Mouse (Mus musculus) left cerebral cortex, postnatal 4 days (tissue): ENCODE measurements around the gene Fbf1. TPM values are rescaled to one million over a fixed set of nuclear protein-coding genes. Genes with fewer than 3 reads are reported as not detected.
"Not testable (repeated sequence)": the region's sequence is repeated elsewhere in the genome, so short reads cannot be mapped to it uniquely, and the experiment has no call there.

Experiments used
- DNase-seq: peaks from one replicate; pipeline ENCODE4 v3.0.0-alpha.2; 2022
- intact Hi-C: fragments of 180-260 bp; cut with DNase I; formaldehyde crosslinking; loops from one replicate; pipeline ENCODE4 v1.15.1; 2025
- total RNA-seq, 2 experiments: library from RNA; stranded (reverse); gene quantifications; 2 replicates each; pipeline ENCODE4 v1.2.3; 2021

The Fbf1 gene
- total RNA-seq, 2 experiments from 2014 or later, result 126 to 130 TPM

DNA sequence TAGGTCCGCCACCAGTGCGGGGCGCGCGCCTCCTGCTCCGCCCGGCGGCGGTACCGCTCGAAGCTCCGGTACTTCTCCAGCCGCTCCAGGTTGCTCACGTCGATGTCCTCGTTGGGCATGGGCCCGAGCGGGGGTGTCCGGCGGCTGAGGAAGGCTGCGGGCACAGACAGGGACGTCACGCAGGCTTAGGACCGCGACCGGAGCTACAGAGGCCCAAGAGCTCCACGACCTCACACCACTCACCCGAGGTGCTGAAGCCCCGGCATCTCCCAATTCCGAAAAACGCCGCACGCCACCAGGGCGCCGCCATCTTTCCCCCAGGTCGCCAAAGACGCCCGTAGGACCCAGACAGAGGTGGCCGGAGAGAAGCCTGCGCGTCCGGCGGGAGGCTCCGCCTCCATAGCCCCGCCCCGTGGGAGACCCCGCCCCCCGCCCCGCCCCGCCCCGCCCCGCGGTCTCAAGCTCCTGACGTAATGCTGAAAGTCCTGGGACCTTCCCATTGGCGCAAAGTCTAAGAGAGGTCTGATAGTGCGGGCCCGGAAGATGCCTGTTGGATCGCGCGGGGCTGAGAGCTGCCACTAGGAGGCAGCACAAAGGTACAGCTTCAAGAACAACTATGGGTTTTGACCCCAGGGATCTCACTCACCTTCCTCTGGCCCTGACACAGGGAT lies 29.4 kb downstream of the Fbf1 start, which contains the start of gene Mrpl38:
TSS of gene Mrpl38 (minus strand) at position 401 of the 671 bp plus-strand sequence.
- DNase-seq, result peak; percentile 88
- intact Hi-C loops, result no loop called here

DNA sequence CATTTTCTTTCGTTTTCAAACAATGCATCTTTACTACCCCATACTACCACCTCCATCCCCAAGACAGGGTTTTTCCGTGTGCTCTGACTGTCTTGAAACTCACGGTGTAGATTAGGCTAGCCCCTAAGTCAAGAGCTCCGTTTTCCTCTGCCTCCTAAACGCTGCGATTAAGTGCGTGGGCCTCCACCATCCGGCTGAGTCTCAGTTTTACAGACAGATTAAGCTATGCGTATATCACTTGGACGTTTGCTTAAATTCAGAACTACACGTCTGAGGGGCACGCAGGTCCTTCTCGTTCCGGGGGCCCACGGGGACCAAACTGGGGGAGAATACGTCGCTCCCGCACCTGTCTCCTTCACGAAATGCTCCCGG lies 29.9 kb downstream of the Fbf1 start:
- no peak for DNase-seq
- intact Hi-C loops, result no loop called here

DNA sequence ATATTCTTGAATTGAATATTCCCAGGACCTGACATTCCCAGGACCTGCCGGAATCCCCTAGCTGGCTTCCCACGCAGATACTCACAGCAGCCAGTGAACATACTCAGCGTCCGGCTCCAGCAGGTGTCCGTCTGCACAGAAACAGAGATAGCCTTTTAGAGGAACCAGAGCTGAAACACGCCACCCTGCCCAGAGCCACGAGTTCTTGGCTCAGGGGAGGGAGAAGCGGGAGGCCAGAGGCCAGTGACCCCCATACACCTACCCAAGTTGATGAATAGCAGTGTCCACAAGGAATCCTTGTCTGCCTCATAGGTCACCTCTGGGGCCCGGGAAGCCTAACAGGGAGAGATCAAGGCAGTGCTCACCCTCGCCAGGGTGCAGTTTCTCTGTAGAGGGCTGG lies 33.8 kb downstream of the Fbf1 start:
- no peak for DNase-seq

DNA sequence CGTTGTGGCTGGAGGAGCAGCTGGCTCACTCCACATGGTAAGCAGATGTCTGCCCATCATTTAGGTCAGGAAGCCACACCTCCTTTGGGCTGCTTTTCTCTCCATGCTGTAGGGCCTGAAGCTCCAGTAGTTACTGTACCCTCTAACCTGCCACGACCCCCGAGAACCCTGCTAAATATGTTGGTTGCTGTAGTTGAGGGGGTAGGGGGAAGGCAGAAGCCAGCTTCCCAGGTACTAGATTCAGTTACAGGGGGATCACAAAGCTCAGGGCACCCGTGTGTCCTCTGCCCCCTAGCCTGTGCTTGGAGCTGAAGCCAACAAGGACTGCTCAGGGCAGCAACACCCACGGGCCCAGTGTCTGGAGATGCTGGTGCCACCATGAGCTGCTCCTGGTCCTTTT lies 34.5 kb downstream of the Fbf1 start:
- intact Hi-C loops, result loop anchor here (5.0 kb wide), 1 partner anchor 46 kb away; the partner anchor contains the start of gene Wbp2
- no peak for DNase-seq

More for the DNA sequence above, 33.8 kb downstream of the Fbf1 start:
- intact Hi-C loops, result loop anchor here (5.0 kb wide), 1 partner anchor 47 kb away; the partner anchor contains the start of gene Wbp2

DNA sequence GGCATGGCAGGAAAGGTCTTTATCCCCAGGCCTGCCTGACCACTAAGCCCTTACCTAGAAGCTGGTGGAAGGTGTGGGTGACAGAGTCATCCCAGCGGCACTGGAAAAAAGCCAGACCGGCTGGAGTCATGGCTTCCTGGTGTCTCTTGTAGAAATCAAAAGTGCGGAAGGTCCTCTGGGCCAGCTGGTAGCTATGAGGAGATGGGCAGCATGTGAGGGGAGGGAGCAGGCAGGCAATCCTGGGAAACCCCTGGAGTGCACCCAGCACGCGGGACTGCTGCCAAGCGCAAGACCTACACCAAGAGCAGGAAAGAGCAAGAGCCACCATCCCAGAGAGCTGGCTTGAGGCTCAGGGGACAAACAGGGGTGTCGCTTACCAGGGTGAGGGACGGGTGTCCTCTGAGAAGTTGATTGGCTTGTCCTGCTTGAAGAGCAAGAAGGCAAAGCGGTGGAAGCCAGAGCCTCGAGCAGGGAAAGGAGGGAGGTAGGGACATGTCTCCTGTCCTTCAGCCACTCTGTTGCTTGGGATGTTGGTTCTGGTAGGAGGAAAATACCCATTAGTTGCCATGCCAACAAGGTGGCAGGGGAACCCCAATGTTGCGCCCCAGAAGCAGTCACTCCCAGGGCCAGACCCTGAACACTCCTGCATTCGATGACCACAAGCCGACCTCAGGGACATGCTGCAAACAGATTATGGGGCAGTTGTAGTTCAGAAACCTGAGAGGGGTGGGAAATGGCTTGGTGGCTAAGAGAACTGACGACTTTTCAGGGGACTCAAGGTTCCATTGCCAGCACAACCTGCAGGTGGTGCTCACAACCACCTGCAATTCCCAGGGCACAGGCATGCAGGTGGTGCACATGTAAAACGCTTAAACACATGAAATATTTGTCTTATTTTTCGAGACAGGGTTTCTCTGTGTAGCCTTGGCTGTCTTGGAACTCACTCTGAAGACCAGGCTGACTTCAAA lies 35.3 kb downstream of the Fbf1 start:
- intact Hi-C loops, result loop anchor here (5.0 kb wide), 1 partner anchor 45 kb away; the partner anchor contains the start of gene Wbp2
- DNase-seq, result no peak

DNA sequence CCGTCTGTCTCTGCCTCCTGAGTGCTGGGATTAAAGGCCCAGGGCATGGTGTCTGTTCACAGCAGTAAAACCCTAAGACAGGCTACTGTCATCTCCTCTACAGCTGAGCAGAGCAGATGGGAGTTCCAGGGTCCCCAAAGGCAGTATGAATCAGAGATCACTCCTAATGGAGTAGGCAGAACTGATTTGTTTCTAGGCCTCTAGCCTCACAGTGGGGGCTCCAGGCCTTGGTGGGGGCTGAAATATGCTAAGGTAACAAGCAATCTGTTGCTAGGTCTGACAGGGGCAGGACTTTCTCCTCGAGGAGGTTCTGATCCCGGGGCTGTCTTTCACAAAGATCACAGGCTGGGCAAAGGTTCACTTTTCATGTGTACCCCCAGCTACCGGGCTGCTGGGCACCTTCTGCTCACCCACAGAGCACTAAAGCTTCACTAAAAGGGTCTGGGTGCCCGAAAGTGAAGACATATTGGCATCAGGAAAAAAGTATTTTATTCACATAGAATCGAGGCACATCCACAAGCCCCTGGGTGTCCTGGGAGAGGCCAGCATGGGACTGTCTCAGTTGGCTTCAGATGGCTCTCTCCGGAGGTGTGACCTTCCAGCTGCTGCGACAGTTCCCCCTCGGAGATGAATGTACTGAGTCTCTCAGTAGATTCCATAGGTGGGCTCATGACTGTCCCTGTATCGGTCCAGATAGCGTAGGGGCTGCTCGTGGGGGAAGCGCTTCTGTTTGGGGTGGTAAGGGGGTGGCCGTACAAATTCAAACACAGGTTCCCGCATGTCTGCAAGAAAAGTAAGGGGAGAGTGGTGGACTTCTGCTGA lies 36.4 kb downstream of the Fbf1 start:
- DNase-seq, result no peak
- intact Hi-C loops, result loop anchor here (5.0 kb wide), 1 partner anchor 44 kb away; the partner anchor contains the start of gene Wbp2

DNA sequence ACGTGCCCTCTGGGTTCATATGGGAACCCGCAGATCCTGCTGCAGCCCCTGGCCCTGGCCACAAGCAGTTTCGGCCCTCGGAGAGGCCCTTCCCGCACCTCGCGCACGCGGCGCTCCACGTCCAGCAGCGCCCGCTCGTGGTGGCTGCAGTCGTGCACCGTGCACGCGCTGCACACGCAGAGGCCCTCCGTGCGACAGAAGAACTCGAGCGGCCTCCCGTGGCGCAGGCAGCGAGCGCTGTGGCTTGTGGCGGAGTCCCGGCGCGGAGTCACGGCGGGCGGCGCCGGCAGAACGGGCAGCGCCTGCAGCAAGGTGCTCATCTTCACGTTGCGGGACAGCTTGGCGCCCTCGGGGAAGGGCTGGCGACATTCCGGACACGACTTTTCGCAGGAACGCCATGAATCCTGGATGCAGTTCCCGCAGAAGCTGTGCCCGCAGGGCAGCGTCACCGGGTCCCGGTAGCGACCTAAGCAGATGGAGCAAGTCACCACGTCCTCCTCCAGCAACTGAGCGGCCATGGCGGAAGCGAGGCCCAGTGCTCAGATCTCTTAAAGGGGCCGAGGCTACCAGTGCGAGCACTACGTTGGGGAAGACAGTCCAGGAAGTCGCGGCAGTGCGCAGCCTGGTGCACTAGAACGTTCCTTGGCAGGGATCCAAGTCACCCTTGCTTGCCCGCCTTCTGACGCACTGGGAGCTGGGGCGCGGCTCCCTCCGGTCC lies 37.3 kb downstream of the Fbf1 start, which contains the start of gene Trim65:
TSS of gene Trim65 (minus strand) at position 641 of the 718 bp plus-strand sequence.
- DNase-seq, result peak; percentile 90
- intact Hi-C loops, result loop anchor here (5.0 kb wide), 1 partner anchor 43 kb away; the partner anchor contains the start of gene Wbp2

DNA sequence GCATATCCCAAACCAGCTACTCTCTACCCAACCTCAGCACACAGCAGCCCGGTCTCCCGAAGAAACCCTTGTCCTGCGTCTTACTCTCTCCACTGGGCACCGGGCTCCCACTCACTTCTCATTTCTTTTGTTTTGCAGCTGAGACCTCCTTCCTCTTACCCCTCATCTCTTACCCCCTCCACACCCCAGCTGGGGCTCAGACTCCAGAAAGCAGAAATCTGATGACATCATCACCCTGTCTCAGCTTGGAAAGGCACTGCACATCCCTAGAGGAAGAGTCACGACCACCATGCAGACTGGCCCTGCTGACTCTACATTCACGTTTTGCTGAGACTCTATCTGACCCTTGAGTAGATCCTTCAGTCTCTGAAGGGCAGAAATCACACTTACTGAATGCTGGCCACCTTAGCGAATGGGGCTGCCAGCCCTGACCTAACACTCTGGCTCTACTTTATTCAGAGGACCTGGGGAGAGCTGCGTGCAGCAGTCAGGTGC lies 37.9 kb downstream of the Fbf1 start:
- intact Hi-C loops, result loop anchor here (5.0 to 10.0 kb wide), 2 partner anchors 43 to 95 kb away; partner anchors contain the start of genes Unk and Wbp2
- DNase-seq, result no peak

DNA sequence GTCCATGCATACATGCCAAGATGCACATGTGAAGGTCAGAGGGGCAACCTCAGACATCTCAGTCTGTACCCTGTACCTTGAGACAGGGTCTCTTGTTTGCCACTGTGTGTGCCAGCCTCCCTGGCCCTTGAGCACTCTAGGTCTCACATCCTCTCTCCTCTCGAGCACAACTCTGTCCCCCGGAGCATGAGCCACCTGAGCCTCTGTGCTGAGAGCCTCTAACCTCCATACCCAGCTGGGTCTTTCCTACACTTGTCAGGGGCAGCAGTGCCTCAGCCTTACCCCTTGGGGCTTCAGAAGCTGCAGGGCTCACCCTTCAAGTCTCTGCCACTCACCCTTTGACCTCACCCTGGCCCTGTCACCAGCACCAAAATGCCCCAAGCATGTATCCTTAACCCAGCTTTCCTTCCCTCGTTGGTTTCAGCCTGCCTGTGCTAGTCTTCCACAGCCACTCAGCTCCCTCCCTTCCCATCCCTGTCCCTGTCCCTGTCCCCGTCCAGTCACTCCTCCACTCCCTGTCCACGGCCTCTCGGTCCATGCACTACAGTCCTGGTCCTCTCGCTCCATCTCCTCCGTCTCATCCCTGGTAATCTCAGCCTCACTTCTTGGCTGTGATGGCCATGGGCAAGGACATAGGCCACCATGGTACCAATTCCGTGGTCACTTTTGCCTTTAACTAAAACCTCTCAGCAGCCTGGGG lies 38.7 kb downstream of the Fbf1 start:
- intact Hi-C loops, result loop anchor here (10.0 kb wide), 1 partner anchor 94 kb away; the partner anchor contains the start of gene Unk
- DNase-seq, result no peak

DNA sequence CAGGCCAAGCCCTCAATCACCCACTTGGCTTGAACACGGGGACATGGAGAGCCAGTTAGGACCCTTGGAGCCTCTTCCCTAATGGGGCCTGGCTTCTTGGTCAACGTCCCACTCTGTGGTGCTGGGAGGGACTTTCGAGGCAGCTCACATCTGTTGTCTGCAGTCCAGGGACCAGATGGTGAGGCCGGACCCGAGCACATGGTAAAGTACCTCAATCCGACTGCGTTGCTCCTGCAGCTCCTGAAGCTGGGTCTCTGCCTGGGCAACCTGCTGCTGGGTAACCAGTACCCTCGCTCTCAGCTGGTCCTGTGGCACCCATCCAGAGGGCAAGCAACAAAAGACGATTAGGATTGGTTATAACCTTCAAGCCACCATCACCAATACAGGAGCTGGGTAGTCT lies 40.0 kb downstream of the Fbf1 start:
- intact Hi-C loops, result loop anchor here (10.0 kb wide), 1 partner anchor 93 kb away; the partner anchor contains the start of gene Unk
- DNase-seq, result peak; percentile 87

DNA sequence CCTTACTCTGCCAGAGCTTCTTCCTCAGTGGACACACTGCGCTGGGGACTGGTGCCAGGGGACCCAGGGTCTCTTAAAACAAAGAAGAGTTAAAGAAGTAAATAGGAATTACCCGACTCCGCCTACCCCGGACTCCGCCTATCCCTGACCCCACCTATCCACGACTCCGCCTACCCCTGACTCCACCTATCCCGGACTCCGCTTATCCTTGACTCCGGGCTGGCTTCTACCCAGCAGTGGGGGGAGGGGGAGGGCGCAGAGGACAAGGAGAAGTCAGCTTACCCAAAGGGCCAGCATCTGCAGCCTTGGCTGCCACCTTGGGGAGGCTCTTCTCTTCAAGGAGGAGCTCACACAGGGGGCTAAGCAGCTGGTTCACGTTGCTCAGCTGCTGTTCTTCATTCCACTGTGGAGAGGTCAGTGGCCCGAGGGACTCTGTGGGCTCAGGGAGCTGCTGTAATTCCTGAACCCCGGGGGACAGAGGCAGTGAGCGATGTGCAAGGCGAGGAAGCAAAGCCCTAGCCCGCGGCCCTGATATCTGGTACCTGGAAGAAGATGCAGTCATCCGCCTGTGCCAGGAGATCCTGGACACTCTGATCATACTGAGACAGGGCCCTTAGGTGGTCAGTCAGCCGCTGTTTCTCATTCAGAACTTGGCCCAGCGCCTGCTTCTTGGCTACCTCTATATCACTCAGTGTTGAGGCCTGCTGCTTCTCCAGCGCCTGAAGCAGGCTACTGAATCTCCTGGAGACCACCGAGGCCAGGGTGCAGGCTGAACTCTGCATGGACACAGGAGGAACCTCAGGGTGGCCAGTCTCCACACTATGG lies 40.6 kb downstream of the Fbf1 start, which contains the start of gene Trim47:
TSS of gene Trim47 (minus strand) at position 55 of the 825 bp plus-strand sequence.
- DNase-seq, result peak; percentile 87
- intact Hi-C loops, result loop anchor here (10.0 kb wide), 1 partner anchor 93 kb away; the partner anchor contains the start of gene Unk

DNA sequence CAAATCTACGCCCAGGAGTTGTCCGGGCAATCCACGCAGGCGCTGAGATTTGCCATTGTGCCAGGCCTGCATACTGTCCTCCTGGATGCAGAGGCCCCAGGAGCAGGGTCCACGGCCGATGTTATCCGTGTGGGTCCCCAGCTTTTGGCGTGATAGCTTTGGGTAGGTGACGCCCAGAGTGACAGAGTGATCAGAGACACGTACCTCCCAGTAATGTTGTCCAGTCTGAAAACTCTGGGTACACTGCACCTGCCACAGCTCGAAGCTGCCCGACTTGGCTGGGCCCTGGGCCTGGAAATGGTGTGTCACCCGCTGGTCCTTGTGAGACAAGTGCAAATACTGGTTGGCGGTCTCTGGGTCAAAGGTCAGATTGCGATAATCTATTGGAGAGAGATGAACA lies 41.7 kb downstream of the Fbf1 start:
- DNase-seq, result no peak
- intact Hi-C loops, result loop anchor here (10.0 kb wide), 1 partner anchor 91 kb away; the partner anchor contains the start of gene Unk

DNA sequence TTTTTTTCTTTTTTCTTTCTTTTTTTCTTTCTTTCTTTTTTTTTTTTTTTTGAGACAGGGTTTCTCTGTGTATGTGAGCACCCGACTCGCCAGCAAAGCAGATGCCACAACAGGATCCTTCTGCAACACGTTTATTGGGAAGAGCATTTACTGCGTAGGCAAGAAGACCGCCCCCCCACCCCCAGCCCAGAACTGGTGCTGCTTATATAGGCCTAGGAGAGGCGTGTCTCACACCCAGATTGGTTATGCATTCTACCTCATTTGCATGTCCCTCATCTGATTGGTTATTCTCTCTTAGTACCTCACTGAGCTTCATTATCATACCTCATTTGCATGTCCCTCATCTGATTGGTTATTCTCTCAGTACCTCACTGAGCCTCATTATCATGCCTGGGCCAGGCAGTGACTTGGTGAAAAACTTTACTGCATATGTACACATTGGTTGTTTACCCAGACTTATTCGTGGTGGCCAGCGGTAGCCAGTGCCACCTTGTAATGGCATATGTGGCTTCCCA lies 46.2 kb downstream of the Fbf1 start:
- intact Hi-C loops, result loop anchor here (10.0 kb wide), 1 partner anchor 87 kb away; the partner anchor contains the start of gene Unk

DNA sequence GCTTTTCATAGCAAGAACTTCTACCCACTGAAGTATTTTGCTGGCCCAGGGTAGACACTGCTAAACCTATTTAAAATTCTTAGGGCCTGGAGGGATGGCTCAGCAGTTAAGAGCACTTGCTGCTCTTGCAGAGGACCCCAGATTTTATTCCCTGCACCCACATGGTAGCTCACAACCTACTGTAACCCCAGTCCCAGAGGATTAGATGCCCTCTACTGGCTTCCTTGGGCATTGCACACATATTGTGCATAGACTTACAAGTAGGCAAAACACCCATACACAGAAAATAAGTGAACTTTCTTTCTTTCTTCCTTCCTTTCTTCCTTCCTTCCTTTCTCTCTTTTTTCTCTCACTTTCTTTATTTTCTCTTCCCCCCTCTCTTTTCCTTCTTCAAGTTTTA lies 50.1 kb downstream of the Fbf1 start:
- intact Hi-C loops, result no loop called here
- DNase-seq, result no peak

More for the DNA sequence above, 46.2 kb downstream of the Fbf1 start:
- not testable (repeated sequence) for DNase-seq

DNA sequence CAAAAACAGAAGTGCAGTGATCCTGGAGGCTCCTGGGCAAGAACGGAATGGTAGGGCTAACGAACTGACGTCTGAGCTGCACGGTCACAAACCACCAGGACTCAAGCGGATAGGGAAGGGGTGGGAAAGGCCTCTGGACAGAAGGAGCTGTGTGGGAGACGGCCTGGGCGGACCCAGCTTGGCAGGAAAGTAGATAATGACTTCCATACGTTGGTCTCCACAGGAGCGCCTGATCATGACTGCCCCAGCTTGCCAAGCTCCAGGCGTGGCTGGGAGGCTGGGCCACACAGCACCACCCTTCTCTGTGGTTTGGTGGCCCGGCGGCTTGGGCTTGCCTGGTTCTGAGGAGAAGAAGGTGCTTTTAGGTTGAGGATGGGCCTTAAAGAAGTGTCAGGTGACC lies 50.7 kb downstream of the Fbf1 start:
- intact Hi-C loops, result no loop called here
- DNase-seq, result no peak

DNA sequence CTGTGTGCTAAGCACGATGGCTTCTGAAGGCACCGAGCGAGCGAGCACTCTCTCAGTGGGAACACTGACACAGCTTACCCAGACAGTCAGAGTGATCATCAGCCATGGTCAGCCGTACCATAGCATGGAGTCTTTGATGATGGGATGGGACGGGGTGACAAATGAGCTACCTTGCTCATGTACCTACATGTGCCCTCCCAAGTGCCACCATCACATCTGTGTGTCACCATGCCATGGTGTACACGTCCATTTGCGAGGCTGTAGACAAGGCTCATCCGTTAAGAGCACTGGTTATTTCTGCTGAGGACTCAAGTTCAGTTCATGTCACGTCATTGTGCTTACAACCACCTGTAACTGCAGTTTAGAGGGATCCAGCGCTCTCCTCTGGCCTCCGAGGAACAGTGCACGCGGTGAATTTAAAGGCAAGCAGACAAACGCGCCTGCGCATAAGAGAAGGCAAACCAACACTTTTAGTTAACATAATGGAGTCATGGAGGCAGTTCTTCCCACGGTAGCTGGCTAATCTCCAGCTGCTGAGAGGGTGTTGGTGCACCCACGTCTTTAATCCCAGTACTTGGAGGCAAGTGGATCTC lies 56.3 kb downstream of the Fbf1 start:
- no peak for DNase-seq
- intact Hi-C loops, result no loop called here

DNA sequence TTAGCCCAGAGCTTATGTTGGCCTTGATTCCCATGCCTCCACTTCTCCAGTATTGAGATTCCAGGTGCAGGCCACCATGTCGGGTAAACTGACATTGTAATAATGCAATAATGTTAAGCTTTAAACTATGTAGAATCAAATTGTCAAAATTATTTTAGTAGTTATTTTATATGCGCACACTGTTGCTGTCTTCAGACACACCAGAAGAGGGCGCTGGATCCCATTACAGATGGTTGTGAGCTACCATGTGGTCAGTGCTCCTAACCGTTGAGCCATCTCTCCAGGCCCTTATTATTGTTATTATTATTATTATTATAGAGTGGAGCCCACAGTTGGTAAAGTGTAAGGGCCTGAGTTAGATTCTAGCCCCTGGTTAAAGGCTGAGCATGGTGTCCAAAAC lies 56.9 kb downstream of the Fbf1 start:
- DNase-seq, result no peak
- intact Hi-C loops, result no loop called here
